Mouse (Mus musculus) CH12.LX (cell line): ENCODE data around the gene Jag2. TPM values are rescaled to one million over a fixed set of nuclear protein-coding genes. Genes with fewer than 3 reads are reported as not detected.

ENCODE experiments used
- DNase-seq: peaks from one replicate; pipeline ENCODE4 v3.0.0-alpha.2; 2013; ENCODE audit errors: extremely low read depth
- H3K27ac ChIP-seq: 2 replicates; pipeline ENCODE4 v1.5.1; 2012; ENCODE audit warnings: low read depth, mild to moderate bottlenecking, control low read depth, moderate library complexity; ENCODE audit not compliant: insufficient read depth
- H3K27me3 ChIP-seq: replicated peaks from 2 replicates; pipeline ENCODE3; 2012; ENCODE audit warnings: inconsistent platforms
- H3K36me3 ChIP-seq, 2 experiments: replicated peaks in 1 of 2; 2 replicates each; pipeline versions ENCODE3 to v1.6.1; 2012; ENCODE audit warnings: inconsistent platforms in 1 of 2, low read length in 1 of 2, mild to moderate bottlenecking in 1 of 2, mixed read lengths in 1 of 2, moderate library complexity in 1 of 2; ENCODE audit not compliant: control insufficient read depth in 1 of 2, insufficient read depth in 1 of 2
- H3K4me1 ChIP-seq, 2 experiments: 2 replicates each; pipeline ENCODE4 v1.6.1; 2012; ENCODE audit warnings: inconsistent platforms in 1 of 2, moderate library complexity in 1 of 2; ENCODE audit not compliant: insufficient read depth in 2 of 2, control insufficient read depth in 1 of 2
- H3K4me2 ChIP-seq: 2 replicates; pipeline ENCODE4 v1.6.1; 2012; ENCODE audit warnings: low read depth, mild to moderate bottlenecking, control low read depth; ENCODE audit not compliant: poor library complexity, insufficient read depth, severe bottlenecking
- H3K4me3 ChIP-seq, 3 experiments: fragments of 150-350 bp in 1 of 3; sonication (generic) in 1 of 3; replicated peaks in 1 of 3; 2 replicates each; pipeline versions ENCODE3 to v1.5.1; 2011 to 2012; ENCODE audit warnings: low read depth in 2 of 3, low read length in 2 of 3, mild to moderate bottlenecking in 2 of 3, moderate library complexity in 2 of 3, control low read depth in 1 of 3, improper control_type of control experiment in 1 of 3, inconsistent platforms in 1 of 3, mixed read lengths in 1 of 3; ENCODE audit not compliant: poor library complexity in 1 of 3
- H3K79me2 ChIP-seq: replicated peaks from 2 replicates; pipeline ENCODE4 v1.6.1; 2012; ENCODE audit warnings: mild to moderate bottlenecking, moderate library complexity; ENCODE audit not compliant: control insufficient read depth, poor library complexity, insufficient read depth, severe bottlenecking; ENCODE audit errors: extremely low read depth
- H3K9ac ChIP-seq: 2 replicates; pipeline ENCODE4 v1.6.1; 2012; ENCODE audit warnings: low read depth, mild to moderate bottlenecking, control low read depth, moderate library complexity; ENCODE audit not compliant: insufficient read depth
- H3K9me3 ChIP-seq: replicated peaks from 2 replicates; pipeline ENCODE3; 2012; ENCODE audit warnings: low read length, inconsistent platforms, mixed read lengths
- CHD1 ChIP-seq: IDR thresholded peaks from 2 replicates; pipeline ENCODE4 v1.6.1; 2012; ENCODE audit warnings: low read depth, low read length, improper control_type of control experiment, inconsistent platforms
- CHD2 ChIP-seq: IDR thresholded peaks from 2 replicates; pipeline ENCODE4 v1.6.1; 2011; ENCODE audit warnings: low read length, improper control_type of control experiment
- CTCF ChIP-seq, 2 experiments: IDR thresholded peaks in 1 of 2; conservative IDR thresholded peaks in 1 of 2; 2 replicates each; pipeline ENCODE4 v1.5.1; 2011 to 2012; ENCODE audit warnings: low read depth in 2 of 2, low read length in 2 of 2, improper control_type of control experiment in 1 of 2, inconsistent platforms in 1 of 2, mild to moderate bottlenecking in 1 of 2, moderate library complexity in 1 of 2
- ETS1 ChIP-seq: conservative IDR thresholded peaks from 2 replicates; pipeline ENCODE4 v1.6.1; 2012; ENCODE audit warnings: low read depth, mild to moderate bottlenecking, inconsistent platforms, low read length, improper control_type of control experiment, moderate library complexity
- HCFC1 ChIP-seq: IDR thresholded peaks from 2 replicates; pipeline ENCODE4 v1.6.1; 2012; ENCODE audit warnings: low read depth, mild to moderate bottlenecking, inconsistent platforms, low read length, improper control_type of control experiment
- MYC ChIP-seq: IDR thresholded peaks from 2 replicates; pipeline ENCODE4 v1.6.1; 2011; ENCODE audit warnings: low read depth, mild to moderate bottlenecking, improper control_type of control experiment, low read length
- NELFE ChIP-seq: IDR thresholded peaks from 2 replicates; pipeline ENCODE4 v1.6.1; 2011; ENCODE audit warnings: low read depth, low read length, improper control_type of control experiment
- NRF1 ChIP-seq: IDR thresholded peaks from 2 replicates; pipeline ENCODE4 v1.6.1; 2014; ENCODE audit warnings: low read depth, mild to moderate bottlenecking, inconsistent platforms, low read length, improper control_type of control experiment, moderate library complexity
- PAX5 ChIP-seq: IDR thresholded peaks from 2 replicates; pipeline ENCODE4 v1.6.1; 2012; ENCODE audit warnings: low read length, inconsistent platforms, mixed read lengths
- POLR2AphosphoS2 ChIP-seq: IDR thresholded peaks from 2 replicates; pipeline ENCODE4 v1.6.1; 2011; ENCODE audit warnings: low read depth, low read length, improper control_type of control experiment
- RAD21 ChIP-seq: IDR thresholded peaks from 2 replicates; pipeline ENCODE4 v1.6.1; 2011; ENCODE audit warnings: low read depth, mild to moderate bottlenecking, low read length, improper control_type of control experiment, moderate library complexity
- RCOR1 ChIP-seq: conservative IDR thresholded peaks from 2 replicates; pipeline ENCODE4 v1.6.1; 2012; ENCODE audit warnings: low read depth, mild to moderate bottlenecking, inconsistent platforms, low read length, improper control_type of control experiment
- SIN3A ChIP-seq: IDR thresholded peaks from 2 replicates; pipeline ENCODE4 v1.6.1; 2012; ENCODE audit warnings: low read length, improper control_type of control experiment, inconsistent platforms
- SMC3 ChIP-seq: IDR thresholded peaks from 2 replicates; pipeline ENCODE4 v1.6.1; 2011; ENCODE audit warnings: low read depth, low read length, improper control_type of control experiment
- TCF12 ChIP-seq: IDR thresholded peaks from 2 replicates; pipeline ENCODE4 v1.6.1; 2014; ENCODE audit warnings: low read depth, mild to moderate bottlenecking, inconsistent platforms, low read length, improper control_type of control experiment
- UBTF ChIP-seq: IDR thresholded peaks from 2 replicates; pipeline ENCODE4 v1.6.1; 2012; ENCODE audit warnings: low read depth, mild to moderate bottlenecking, inconsistent platforms, low read length, improper control_type of control experiment, moderate library complexity
- USF2 ChIP-seq: conservative IDR thresholded peaks from 2 replicates; pipeline ENCODE4 v1.6.1; 2011; ENCODE audit warnings: low read depth, low read length, improper control_type of control experiment
- ZMIZ1 ChIP-seq: IDR thresholded peaks from 2 replicates; pipeline ENCODE4 v1.6.1; 2012; ENCODE audit warnings: low read depth, mild to moderate bottlenecking, inconsistent platforms, low read length, improper control_type of control experiment
- ZNF384 ChIP-seq: IDR thresholded peaks from 2 replicates; pipeline ENCODE4 v1.6.1; 2012; ENCODE audit warnings: low read depth, low read length, improper control_type of control experiment, inconsistent platforms
- dilution Hi-C: fragments of 300-500 bp; cut with MboI; formaldehyde crosslinking; loops from 2 replicates; pipeline ENCODE4 v1.14.3; 2020; ENCODE audit warnings: low sequenced_read_pairs; ENCODE audit not compliant: extremely low pct_unique_long_range_greater_than_20kb, extremely low pct_ligation_motif_present
- in situ Hi-C: fragments of 300-500 bp; cut with MboI; formaldehyde crosslinking; loops from 3 replicates; pipeline ENCODE4 v1.14.3; 2019; ENCODE audit warnings: low sequenced_read_pairs, low pct_ligation_motif_present, low pct_unique_long_range_greater_than_20kb, mixed read lengths
- polyA plus RNA-seq: library from polyadenylated mRNA; unstranded; fragments of >175 nt; gene quantifications from 2 replicates; pipeline ENCODE4 v1.2.1, GENCODE M21; 2012; ENCODE audit warnings: low read depth; ENCODE audit not compliant: insufficient read length
- total RNA-seq, 2 experiments: library from RNA; depleted of rRNA; stranded (reverse); fragments of 300-350 nt in 1 of 2; fragments of >200 nt in 1 of 2; gene quantifications; 2 replicates each; pipeline ENCODE4 v1.2.3; 2012 to 2014

Jag2 gene
- total and polyA plus RNA-seq, 3 experiments: 0.34 to 7.6 (median 0.59) TPM

DNA sequence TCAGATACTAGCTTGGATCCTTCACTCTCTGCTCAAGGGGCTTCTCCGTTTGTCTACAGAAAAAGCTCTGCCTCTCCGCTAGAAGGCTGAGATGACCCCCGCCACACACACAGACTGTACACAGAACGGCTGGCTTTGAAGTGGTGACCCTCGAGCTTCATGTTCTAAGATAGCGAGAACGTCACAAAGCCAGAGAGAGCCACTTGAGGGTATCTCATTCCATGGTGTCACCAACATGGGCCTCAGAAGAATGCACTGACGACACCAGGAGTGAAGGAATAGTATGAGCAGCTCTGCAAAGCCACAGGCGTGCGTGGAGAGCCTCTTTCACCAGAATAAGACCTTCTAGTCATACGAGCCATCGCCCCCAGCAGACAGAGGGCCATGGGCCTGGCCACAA is 8.1 kb downstream of the Jag2 start:
- no peak for DNase-seq
- Histone ChIP-seq H3K9ac (no peak overlapping the region), H3K36me3 (no peaks in the 10 kb centered on the region)
- in situ Hi-C loops: no loop called here
- TF ChIP-seq RAD21 (no peak), NRF1 (no peak), ETS1 (no peak), CHD1 (no peak), SMC3 (no peak), HCFC1 (no peak), SIN3A (no peak), POLR2AphosphoS2 (no peak), TCF12 (no peak), USF2 (no peak), RCOR1 (no peak), ZMIZ1 (no peak), CTCF (conservative IDR thresholded peaks at IDR 0.05 in 1 of 2, IDR thresholded peaks at IDR 0.05 in 1 of 2; ENCODE audit: low read depth in 2 of 2, low read length in 2 of 2) (no peak), MYC (no peak), ZNF384 (no peak), UBTF (no peak)
- TF ChIP-seq, all 38 proteins: peak for 0
- H3K79me2 ChIP-seq: no peaks in the 10 kb centered on the region
- H3K27ac ChIP-seq: no peak overlapping the region
- H3K9me3 ChIP-seq: no peaks in the 10 kb centered on the region
- H3K4me1 ChIP-seq: peaks cover 8 to 14% of the 10 kb centered on the region in 2 experiments; a peak in 3 of 4 replicates
- dilution Hi-C loops: no loop called here
- H3K4me3 ChIP-seq: no peak overlapping the region
- peaks cover 71% of the 10 kb centered on the region for H3K27me3 ChIP-seq
- H3K4me2 ChIP-seq: no peak overlapping the region

DNA sequence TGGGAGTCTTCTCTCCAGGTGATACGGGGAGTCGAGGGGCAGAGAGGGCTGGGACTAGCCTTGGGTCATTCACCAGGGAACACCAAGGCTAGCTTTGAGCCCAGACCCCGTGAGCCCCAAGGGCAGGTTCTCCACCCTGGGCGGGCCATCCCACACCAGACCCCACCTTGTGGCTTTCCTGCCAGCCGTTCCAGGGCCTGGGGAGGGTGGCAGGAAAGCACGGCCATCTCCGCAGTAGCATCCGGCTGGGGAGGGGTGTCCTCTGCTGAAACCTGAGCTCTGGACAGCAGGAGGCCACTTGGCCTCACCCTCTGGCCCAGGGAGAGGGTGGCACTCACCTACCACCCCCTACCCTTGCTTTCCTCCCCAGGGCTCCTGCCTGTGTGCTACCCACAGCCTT is 11.7 kb downstream of the Jag2 start:
- Histone ChIP-seq H3K27me3 (peaks cover 44% of the 10 kb centered on the region), H3K4me3 (no peak overlapping the region), H3K36me3 (peaks cover 0 to 2% of the 10 kb centered on the region in 2 experiments), H3K4me2 (no peak overlapping the region), H3K9me3 (no peaks in the 10 kb centered on the region), H3K27ac (no peak overlapping the region), H3K4me1 (peaks cover 8 to 17% of the 10 kb centered on the region in 2 experiments; a peak in 3 of 4 replicates), H3K79me2 (no peaks in the 10 kb centered on the region), H3K9ac (no peak overlapping the region)
- no peak for DNase-seq
- in situ Hi-C loops (no loop called here), dilution Hi-C loops (no loop called here)
- TF ChIP-seq HCFC1 (no peak), NELFE (no peak), CTCF (conservative IDR thresholded peaks at IDR 0.05 in 1 of 2, IDR thresholded peaks at IDR 0.05 in 1 of 2; ENCODE audit: low read depth in 2 of 2, low read length in 2 of 2) (no peak), CHD2 (no peak), PAX5 (no peak)
